Mouse (Mus musculus) urinary bladder, postnatal 36 days (tissue): Measurements from ENCODE around the gene Galnt15.

Experiments
- DNase-seq, 2 experiments: peaks; one replicate each; pipeline ENCODE4 v3.0.0; 2022; ENCODE audit warnings: low spot score in 2 of 2, mixed read lengths in 1 of 2

Galnt15 gene

DNA sequence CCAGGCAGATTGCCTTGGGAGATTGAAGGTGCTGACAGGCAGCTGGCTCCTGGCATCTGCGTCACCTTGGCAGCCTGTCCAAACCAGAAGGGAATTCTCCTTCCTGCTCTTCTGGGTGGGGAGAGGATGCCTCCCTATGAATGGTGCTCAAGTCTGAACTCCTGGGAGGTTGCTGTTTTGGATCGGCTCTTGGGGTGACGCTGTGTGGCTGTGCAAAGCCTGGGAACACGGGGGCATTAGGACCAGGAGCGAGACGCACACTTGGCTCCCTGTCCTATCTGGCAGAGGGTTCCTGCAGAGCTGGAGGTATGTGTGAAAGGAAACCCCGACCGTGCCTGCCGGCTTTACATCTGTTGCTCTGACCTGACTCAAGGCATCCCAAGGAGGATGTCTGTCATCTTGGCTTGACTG lies at the start of gene Galnt15:
Gene Galnt15, plus strand, starts transcription at position 309 of the 411 bp plus-strand sequence.
- DNase-seq: peak; percentile 39 to 64

DNA sequence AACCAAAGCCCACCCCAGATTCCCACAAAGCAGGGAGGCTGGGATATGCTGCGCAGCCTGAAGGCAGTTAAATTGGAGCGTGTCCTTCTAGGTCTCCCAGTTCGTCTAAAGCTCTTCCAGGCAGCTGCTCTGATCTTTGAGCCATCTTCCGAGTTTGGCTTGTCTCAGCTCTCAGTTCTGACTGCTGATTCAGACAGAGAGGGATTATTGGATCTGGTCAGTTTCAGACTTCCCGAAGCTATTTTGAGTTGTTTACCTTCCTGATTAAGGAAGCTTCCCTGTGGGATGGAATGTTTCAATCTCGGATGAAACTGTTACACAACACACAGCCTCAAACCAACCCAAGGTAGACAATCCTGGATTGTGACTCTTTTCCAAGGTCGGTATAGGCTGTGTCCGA lies 34.8 kb upstream of the Galnt15 start:
- DNase-seq: peak in 1 of 2 experiments; percentile 9

GRCm38 (mm10) chr14:32000941-32001340 lies 27.8 kb upstream of the Galnt15 start:
- no peak for DNase-seq

GRCm38 (mm10) chr14:32002502-32003338 lies 26.1 kb upstream of the Galnt15 start:
- DNase-seq: no peak

DNA sequence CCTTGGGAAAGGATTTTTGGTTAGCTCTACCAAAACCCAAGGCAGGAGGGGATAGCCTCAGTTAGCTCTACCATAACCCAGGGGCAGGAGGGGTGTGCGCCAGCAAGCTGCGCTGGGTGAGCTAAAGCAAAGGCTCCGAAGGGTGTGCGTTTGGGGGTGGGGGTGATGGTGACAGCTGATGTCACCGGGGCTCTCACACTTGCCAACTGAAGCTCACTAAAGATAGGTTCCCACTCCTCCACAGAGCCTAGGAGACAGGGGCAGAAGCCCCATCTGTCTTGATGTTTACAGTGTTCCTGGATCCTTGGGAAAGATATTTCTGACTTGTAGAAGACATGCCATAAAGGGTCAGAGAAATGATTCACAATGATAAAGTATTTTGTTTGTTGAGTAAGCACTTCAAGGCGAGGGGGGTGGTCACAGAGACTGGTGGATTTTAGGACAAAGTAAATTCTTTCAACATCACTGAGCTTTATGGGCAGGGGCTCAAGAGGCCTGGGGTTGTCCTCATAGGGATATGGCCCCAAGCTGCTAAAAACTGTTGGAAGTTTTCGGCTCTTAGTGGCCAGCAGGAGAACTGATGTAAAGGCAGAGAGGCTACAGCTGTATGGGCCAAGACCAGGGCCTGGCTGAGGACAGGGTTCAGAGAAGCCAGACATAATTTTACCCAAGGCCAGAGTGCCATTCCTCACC lies 24.7 kb upstream of the Galnt15 start:
- no peak for DNase-seq

DNA sequence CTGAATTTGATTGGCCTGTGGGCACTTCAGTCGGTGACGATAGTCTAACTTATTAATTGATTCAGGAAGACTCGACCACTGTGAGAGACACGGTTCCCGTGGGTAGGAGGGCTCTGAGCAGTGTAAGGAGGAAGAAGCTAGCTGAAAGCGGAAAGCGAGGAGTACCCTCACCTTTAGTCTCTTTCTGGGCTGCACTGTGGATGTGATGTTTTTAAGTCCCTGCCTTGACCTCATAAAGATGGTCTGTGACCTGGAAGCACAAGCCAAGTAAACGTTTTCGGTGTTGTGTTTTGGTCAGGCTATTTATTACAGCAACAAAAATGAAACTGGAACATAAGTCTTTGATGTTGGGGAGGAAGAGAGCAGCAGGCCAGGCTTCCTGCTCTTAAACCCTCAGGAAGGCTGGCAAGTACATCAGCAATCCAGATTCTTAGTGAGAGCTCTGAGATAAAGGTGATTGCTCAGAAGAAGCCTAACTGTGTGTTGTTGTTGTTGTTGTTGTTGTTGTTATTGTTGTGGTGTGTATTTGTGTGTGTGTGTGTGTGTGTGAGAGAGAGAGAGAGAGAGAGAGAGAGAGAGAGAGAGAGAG lies 23.0 kb upstream of the Galnt15 start:
- DNase-seq: no peak

GRCm38 (mm10) chr14:32007654-32008335 lies 21.0 kb upstream of the Galnt15 start:
- DNase-seq: no peak

- DNase-seq: no peak
These were observed 19.1 kb upstream of the Galnt15 start for GRCm38 (mm10) chr14:32009715-32010114.

DNA sequence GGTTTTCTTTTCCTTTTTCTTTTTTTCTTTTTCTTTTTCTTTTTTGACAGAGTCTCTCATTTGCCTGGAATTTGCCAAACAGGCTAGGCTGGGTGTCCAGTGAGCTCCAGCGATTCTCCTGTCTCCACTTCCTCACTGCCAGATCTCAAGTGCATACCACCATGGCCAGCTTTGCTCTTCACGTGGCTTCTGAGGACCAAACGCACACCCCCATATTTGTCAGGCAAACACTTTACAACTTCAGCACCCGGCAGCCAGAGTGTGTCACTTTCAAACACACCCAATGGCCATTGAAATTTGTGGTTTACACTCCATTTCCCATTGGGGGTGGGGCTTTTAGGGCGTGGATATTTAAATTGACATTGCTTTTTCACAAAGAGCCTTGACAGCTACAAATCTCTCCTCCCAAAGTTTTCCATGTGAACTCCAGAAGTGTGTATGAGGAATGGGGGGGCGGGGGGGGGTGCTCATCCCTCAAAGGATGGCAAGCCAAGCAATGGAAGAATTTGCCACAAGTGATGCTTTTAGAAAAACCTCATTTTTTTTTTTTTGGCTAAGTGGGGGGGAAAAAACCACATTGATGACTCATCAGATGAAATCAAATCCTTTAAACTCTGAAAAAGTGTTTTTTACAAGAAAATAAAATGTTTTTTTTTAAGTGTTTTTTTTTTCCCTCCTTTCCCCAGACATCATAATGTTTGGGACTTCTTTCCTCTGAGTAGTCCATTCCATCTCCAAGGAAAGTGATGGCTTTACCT lies 17.1 kb upstream of the Galnt15 start:
- no peak for DNase-seq

DNA sequence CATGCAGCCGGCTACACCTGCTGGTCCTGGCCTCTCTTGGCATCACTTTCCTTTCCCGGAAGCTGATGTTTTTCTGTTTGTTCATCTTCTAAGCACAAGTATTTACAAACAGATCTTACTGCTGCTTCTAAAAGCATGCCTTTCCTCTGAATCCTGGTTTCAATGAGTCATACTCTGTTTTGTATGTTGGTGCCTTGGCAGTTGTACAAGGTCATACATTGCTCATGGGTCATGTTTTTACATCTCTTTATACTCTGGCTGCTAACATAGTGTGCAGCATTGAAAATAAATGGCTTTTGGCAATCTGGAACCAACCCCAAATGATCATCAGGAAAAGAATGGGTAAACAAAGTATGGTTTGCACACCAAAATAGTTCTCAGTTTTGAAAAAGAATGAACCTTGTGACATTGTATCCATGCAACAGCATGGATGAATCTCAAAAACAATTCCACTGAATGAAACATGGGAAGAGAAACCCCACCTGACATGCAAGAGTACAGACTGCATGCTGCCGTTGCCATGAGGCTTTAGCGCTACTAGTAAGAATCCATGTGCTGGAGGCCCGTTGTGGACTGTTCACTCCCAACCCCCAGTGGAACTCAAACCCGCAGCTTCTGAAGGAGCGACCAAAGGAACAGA lies 13.5 kb upstream of the Galnt15 start:
- DNase-seq: peak in 1 of 2 experiments; percentile 25

- no peak for DNase-seq
These were observed 12.3 kb upstream of the Galnt15 start for GRCm38 (mm10) chr14:32016466-32016865.

- no peak for DNase-seq
These were observed 11.9 kb upstream of the Galnt15 start for GRCm38 (mm10) chr14:32016921-32017320.

DNA sequence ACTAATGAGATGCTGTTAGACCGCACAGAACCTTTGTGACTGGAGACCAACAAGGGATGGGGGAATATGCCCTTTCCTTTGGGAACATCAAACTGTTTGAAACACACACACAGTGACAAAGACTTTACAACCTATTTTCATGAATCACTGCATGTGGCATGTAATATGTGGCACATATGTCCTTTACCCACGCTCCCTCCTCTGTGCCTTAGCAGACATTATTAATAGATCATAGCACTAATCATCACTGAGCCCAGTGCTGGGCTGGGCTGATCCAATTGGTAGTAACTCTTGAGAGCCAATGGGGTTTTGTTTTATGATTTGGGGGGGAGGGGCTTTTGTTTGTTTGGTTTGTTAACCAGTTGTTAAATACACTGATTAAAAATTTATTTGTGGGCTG lies 11.3 kb upstream of the Galnt15 start:
- no peak for DNase-seq

DNA sequence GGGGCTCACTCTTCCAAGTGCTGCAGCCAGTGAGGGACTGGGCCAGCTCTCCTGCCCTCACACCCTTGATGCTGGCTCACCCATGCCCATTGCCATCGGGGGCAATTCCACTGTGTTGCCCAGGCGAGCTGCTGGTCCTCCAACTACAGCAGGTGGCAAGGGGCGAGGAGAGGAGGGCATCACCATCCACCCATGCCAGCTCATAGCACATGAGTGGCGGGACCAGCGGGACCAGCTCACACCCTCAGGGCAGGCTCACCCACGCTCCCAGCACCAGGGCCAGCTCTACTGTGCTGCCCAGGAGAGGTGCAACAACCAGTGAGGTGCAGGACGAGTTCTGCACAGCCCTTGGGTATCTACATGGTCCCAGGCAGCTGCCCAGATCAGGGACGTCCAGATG lies 9.7 kb upstream of the Galnt15 start:
- no peak for DNase-seq

DNA sequence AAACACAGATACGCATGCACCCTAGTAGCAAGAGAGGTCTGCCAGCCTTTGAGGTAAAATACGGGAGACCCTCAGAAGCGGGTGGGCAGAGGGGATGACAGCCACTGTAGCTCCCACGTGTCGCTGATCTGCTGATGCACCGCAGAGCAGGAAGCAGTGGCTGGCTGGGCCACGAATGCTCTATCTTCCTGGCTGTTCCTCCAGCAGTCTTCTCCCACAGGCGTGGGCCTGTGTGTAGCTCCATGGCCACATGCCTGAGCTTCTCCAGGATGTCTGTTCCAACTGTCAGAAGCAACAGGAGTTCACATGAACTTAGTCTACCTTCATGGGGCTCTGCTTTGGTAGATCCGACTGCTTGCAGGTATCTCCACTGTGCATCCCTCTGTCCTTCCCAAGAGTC lies 6.8 kb upstream of the Galnt15 start:
- no peak for DNase-seq

GRCm38 (mm10) chr14:32022450-32022849 lies 6.3 kb upstream of the Galnt15 start:
- DNase-seq: no peak

DNA sequence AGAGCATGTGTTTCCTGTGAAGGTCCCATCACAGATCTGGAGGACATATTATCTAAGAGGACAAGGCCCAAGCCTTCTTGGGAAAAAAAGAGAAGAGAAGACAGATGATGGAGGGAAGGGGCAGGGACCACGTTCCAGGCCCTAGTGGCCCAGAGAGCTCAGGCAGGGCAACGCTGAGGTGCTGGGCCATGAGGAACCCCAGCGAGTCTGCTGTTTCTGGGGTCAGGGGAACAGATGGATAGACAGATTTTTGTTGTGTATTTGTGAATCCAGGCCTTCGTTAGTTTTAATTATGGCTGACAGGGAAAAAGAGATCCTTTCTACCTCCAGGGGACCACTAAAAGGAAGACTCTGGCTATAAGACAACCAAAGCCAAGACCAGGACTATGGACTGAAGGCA lies 4.9 kb upstream of the Galnt15 start:
- DNase-seq: no peak

GRCm38 (mm10) chr14:32027218-32027617 lies 1.6 kb upstream of the Galnt15 start:
- no peak for DNase-seq

- DNase-seq: peak in 1 of 2 experiments; percentile 36
These were observed 713 bp downstream of the Galnt15 start for GRCm38 (mm10) chr14:32029411-32029992.

DNA sequence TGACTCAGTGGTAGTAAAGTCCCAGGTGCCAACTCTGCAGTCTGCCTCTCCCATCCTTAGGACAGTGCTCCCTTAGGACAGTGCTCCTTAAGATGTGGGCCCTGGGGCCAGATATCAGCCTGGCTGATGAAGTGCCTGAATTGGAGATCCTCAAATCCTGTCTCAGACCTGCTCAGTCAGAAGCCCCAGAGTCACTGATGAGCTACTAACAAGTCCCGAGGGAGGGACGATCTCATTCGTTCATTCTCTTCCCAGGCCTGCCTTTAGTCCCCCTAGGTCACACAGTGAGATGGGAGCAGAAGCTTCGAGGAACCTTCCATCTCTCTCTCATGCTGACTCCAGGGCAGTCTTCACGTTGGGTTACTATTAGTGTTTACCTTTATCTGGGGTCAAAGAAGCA lies 1.3 kb downstream of the Galnt15 start:
- no peak for DNase-seq
